Mouse (Mus musculus) bone marrow macrophage, adult 2 months (primary cell): ENCODE data around the gene Zfyve16. TPM values are rescaled to one million over a fixed set of nuclear protein-coding genes. Genes with fewer than 3 reads are reported as not detected.

Source experiments
- H3K27ac ChIP-seq: 2 replicates; pipeline ENCODE4 v1.5.1; 2012; ENCODE audit warnings: low read depth, low read length; ENCODE audit not compliant: insufficient read depth
- H3K4me1 ChIP-seq: 2 replicates; pipeline ENCODE4 v1.6.1; 2012; ENCODE audit warnings: low read length; ENCODE audit not compliant: control insufficient read depth, insufficient read depth
- H3K4me3 ChIP-seq: 2 replicates; pipeline ENCODE4 v1.5.1; 2012; ENCODE audit warnings: mild to moderate bottlenecking, low read length, moderate library complexity; ENCODE audit not compliant: insufficient read depth
- CTCF ChIP-seq: IDR thresholded peaks from 2 replicates; pipeline ENCODE4 v1.5.1; 2012; ENCODE audit warnings: low read depth, mild to moderate bottlenecking, low read length, moderate library complexity
- POLR2A ChIP-seq: IDR thresholded peaks from 2 replicates; pipeline ENCODE4 v1.6.1; 2012; ENCODE audit warnings: mild to moderate bottlenecking, low read depth, low read length, borderline replicate concordance
- polyA plus RNA-seq: library from polyadenylated mRNA; stranded (reverse); fragments of >200 nt; gene quantifications from 2 replicates; pipeline ENCODE4 v1.2.4, GENCODE M21; 2012; ENCODE audit not compliant: missing spikeins, insufficient read depth, insufficient read length

The Zfyve16 gene
- polyA plus RNA-seq, 1 experiment: 16.4 TPM

GRCm38 (mm10) chr13:92470151-92470550 is 60.5 kb downstream of the Zfyve16 start:
- TF ChIP-seq CTCF (no peak), POLR2A (no peak)

GRCm38 (mm10) chr13:92469381-92469780 is 61.3 kb downstream of the Zfyve16 start:
- no peak overlapping the region for H3K4me3 ChIP-seq
- TF ChIP-seq CTCF (no peak), POLR2A (no peak)
- H3K27ac ChIP-seq: no peak overlapping the region
- H3K4me1 ChIP-seq: no peaks in the 10 kb centered on the region

More at GRCm38 (mm10) chr13:92470151-92470550, 60.5 kb downstream of the Zfyve16 start:
- Histone ChIP-seq H3K27ac (no peak overlapping the region), H3K4me1 (no peaks in the 10 kb centered on the region), H3K4me3 (no peak overlapping the region)

GRCm38 (mm10) chr13:92467891-92468290 is 62.8 kb downstream of the Zfyve16 start:
- TF ChIP-seq CTCF (no peak), POLR2A (no peak)
- H3K4me1 ChIP-seq: no peaks in the 10 kb centered on the region
- H3K27ac ChIP-seq: no peak overlapping the region
- H3K4me3 ChIP-seq: no peak overlapping the region

- H3K4me1 ChIP-seq: no peaks in the 10 kb centered on the region
- TF ChIP-seq POLR2A (no peak), CTCF (no peak)
- H3K27ac ChIP-seq: no peak overlapping the region
- no peak overlapping the region for H3K4me3 ChIP-seq
Observed at GRCm38 (mm10) chr13:92464698-92465097, 66.0 kb downstream of the Zfyve16 start.

- no peak overlapping the region for H3K4me3 ChIP-seq
- TF ChIP-seq CTCF (no peak), POLR2A (no peak)
- H3K27ac ChIP-seq: no peak overlapping the region
- no peaks in the 10 kb centered on the region for H3K4me1 ChIP-seq
Observed at GRCm38 (mm10) chr13:92446872-92447271, 83.8 kb downstream of the Zfyve16 start.

- no peak for TF ChIP-seq POLR2A
- TF ChIP-seq CTCF: no peak
- Histone ChIP-seq H3K4me1 (no peaks in the 10 kb centered on the region), H3K4me3 (no peak overlapping the region), H3K27ac (no peak overlapping the region)
Observed at GRCm38 (mm10) chr13:92440286-92440685, 90.4 kb downstream of the Zfyve16 start.

- TF ChIP-seq POLR2A (no peak), CTCF (no peak)
- Histone ChIP-seq H3K4me1 (no peaks in the 10 kb centered on the region), H3K4me3 (no peak overlapping the region), H3K27ac (no peak overlapping the region)
Observed at GRCm38 (mm10) chr13:92438656-92439055, 92.0 kb downstream of the Zfyve16 start.

Other genes starting within 250 kb of the Zfyve16 start
- 1.0 TPM in 1 of 2 replicates, not detected in the other for gene Gm20379, start 224.9 kb downstream of the Zfyve16 start, polyA plus RNA-seq
- gene Dhfr, start 176.1 kb downstream of the Zfyve16 start, polyA plus RNA-seq: 5.5 and 5.7 TPM in 2 replicates
- 8.5 and 9.3 TPM in 2 replicates for gene Msh3, start 175.9 kb downstream of the Zfyve16 start, polyA plus RNA-seq
- gene Ankrd34b, start 105.0 kb downstream of the Zfyve16 start, polyA plus RNA-seq: not detected in 2 replicates
- gene Fam151b, start 46.9 kb downstream of the Zfyve16 start, polyA plus RNA-seq: 11.1 and 12.5 TPM in 2 replicates
- not detected in 2 replicates for gene Spz1, start 45.3 kb upstream of the Zfyve16 start, polyA plus RNA-seq
- 16.3 and 17.5 TPM in 2 replicates for gene Serinc5, start 80.2 kb upstream of the Zfyve16 start, polyA plus RNA-seq